Mouse (Mus musculus): ENCODE measurements around the gene Lcor. TPM values are rescaled to one million over a fixed set of nuclear protein-coding genes. Genes with fewer than 3 reads are reported as not detected.

Gene Lcor
- polyA plus RNA-seq, 1 experiment: 2.7 TPM

DNA sequence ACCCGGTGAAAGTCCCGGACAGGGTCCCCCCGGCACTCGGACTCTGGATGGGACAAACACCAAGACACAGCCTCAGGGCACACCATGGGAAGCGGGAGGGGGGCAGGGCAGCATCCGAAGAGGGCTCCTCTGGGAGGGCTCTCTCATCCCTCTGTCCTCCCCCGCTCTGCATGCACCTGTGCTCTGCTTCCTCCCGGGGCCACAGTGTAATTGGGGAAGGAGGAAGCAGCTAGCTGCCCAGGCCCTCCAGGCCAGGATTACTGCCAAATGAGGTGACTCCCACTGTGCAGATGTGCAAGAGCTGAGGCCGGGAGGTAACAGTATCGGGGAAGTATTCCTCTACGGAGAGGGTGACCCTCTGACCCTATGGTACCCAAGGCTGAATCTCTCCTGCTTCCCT is 118.2 kb downstream of the Lcor start:
- no peak for TF ChIP-seq CTCF (conservative IDR thresholded peaks at IDR 0.05; ENCODE audit: insufficient read depth, insufficient read length, low read depth, low read length)
- TF ChIP-seq POLR2A (IDR thresholded peaks at IDR 0.05; ENCODE audit: low read depth, low read length): no peak
- H3K27me3 ChIP-seq (replicated peaks; ENCODE audit: control insufficient read depth, insufficient read depth, low read length): no peaks in the 10 kb centered on the region
- H3K27ac ChIP-seq (ENCODE audit: insufficient read depth, low read depth, low read length): no peak overlapping the region
- DNase-seq: no peak
- no peaks in the 10 kb centered on the region for H3K4me1 ChIP-seq (ENCODE audit: control insufficient read depth, insufficient read depth, low read length)
- H3K36me3 ChIP-seq (ENCODE audit: control insufficient read depth, insufficient read depth, low read length): no peaks in the 10 kb centered on the region
- no peak overlapping the region for H3K4me3 ChIP-seq (ENCODE audit: insufficient read depth, low read depth, low read length)
- 43% methylated on average over 11 of the region's 11 CpGs for WGBS

DNA sequence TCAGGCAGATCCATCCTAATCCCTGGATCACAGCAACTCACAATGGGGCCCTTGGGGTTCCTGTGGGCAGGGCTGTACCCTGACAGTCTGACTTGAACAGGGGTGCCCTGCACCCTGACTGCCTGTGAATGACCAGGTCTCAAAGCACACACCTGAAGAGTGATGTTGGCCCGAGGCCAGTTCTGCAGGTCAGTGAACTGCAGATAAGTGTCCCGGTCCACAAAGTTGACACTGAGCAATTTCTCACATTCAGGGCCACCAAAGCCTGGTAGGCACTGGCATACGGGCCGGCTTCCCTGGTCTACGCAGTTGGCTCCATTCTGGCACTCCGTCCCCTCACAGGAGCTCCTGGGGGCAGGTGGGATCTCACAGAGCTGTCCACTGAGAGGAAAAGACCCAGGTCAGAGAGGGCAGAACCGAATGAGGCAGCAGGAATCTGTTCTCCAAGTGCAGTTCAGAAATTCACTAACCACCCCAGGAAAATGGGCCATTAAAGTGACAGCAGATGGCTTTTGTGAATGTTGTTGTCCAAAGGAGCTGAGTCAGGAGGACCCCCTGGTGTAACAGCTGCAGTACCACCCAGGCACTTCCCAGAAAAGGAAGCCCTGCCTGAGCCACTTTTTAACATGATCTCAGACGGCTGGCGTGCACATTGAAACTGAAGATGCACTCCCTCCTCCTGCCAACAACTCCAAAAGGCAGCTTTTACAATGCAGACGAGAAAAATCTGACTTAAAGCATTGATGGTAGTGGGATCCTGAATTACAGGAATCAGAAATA is 124.0 kb downstream of the Lcor start:
- no peak for TF ChIP-seq POLR2A (IDR thresholded peaks at IDR 0.05; ENCODE audit: low read depth, low read length)
- TF ChIP-seq CTCF (conservative IDR thresholded peaks at IDR 0.05; ENCODE audit: insufficient read depth, insufficient read length, low read depth, low read length): no peak
- no peaks in the 10 kb centered on the region for H3K4me1 ChIP-seq (ENCODE audit: control insufficient read depth, insufficient read depth, low read length)
- no peaks in the 10 kb centered on the region for H3K36me3 ChIP-seq (ENCODE audit: control insufficient read depth, insufficient read depth, low read length)
- WGBS: 72% methylated on average over 10 of the region's 10 CpGs
- no peaks in the 10 kb centered on the region for H3K27me3 ChIP-seq (replicated peaks; ENCODE audit: control insufficient read depth, insufficient read depth, low read length)
- H3K4me3 ChIP-seq (ENCODE audit: insufficient read depth, low read depth, low read length): no peak overlapping the region
- DNase-seq: no peak
- no peak overlapping the region for H3K27ac ChIP-seq (ENCODE audit: insufficient read depth, low read depth, low read length)

GRCm38 (mm10) chr19:41611683-41612082 is 129.2 kb downstream of the Lcor start:
- TF ChIP-seq POLR2A (IDR thresholded peaks at IDR 0.05; ENCODE audit: low read depth, low read length) (no peak), CTCF (conservative IDR thresholded peaks at IDR 0.05; ENCODE audit: insufficient read depth, insufficient read length, low read depth, low read length) (no peak)
- 52% methylated on average over 6 of the region's 6 CpGs for WGBS
- H3K27me3 ChIP-seq (replicated peaks; ENCODE audit: control insufficient read depth, insufficient read depth, low read length): no peaks in the 10 kb centered on the region
- no peaks in the 10 kb centered on the region for H3K4me1 ChIP-seq (ENCODE audit: control insufficient read depth, insufficient read depth, low read length)
- H3K27ac ChIP-seq (ENCODE audit: insufficient read depth, low read depth, low read length): no peak overlapping the region
- no peak overlapping the region for H3K4me3 ChIP-seq (ENCODE audit: insufficient read depth, low read depth, low read length)
- H3K36me3 ChIP-seq (ENCODE audit: control insufficient read depth, insufficient read depth, low read length): no peaks in the 10 kb centered on the region
- no peak for DNase-seq

Other genes with a start within 250 kb of the Lcor start
- gene Tm9sf3, start 218.6 kb upstream of the Lcor start, polyA plus RNA-seq (2012; rRNA removed): 63.2 and 80.6 TPM in 2 replicates
- 1.3 and 2.9 TPM in 2 replicates for gene Pik3ap1, start 97.5 kb upstream of the Lcor start, polyA plus RNA-seq (2012; rRNA removed)
- 1.3 and 1.4 TPM in 2 replicates for gene Gm340, start 99.7 kb downstream of the Lcor start, polyA plus RNA-seq (2012; rRNA removed)